Mouse (Mus musculus): ENCODE data around the gene Cept1. TPM values are rescaled to one million over a fixed set of nuclear protein-coding genes. Genes with fewer than 3 reads are reported as not detected.
"Not testable (repeated sequence)": the region's sequence is repeated elsewhere in the genome, so short reads cannot be mapped to it uniquely, and the experiment has no call there.

Cept1 gene
- total RNA-seq (2012; rRNA removed), result 46.2 and 55.3 TPM in 2 replicates

DNA sequence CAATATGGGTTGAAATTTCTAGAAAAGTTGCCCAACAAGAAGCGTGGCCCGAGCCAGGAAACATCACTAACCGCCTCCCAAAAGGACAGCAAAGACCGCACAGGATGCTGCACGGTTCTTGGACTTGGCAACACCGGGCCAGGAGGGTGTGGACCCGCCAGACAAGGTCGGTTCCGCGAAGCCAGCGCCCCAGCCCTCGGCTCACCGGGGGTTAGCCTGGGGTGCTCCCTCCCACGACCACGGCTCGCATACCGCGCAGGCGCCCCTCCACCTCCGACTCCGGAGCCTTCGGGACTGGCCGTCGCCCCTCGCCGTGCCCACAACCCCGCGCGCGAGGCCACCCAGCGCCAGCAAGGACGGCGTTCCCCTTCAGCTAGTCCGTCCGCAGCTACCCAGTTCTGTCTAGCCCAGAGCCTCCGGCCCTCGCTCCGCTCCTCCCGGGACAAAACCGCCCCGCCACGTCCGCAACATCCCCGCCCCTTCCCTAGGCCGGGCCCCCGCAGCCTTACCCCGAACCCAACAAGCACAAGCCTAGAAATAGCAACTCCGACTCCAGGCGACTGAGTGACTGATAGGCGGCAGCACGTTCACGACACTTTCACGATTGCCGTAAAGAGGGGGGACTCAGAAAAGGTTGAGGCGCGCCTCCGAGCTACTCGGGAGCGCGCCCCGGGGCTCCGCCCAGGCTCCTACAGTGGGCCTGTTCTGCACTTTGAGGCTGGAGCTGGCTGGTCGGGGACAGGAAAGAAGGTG, at the start of gene Cept1, which contains the start of gene Dram2:
Cept1 (minus strand) TSS at position 632 of the 753 bp plus-strand sequence.
Dram2 (plus strand) TSS at position 628 of the 753 bp plus-strand sequence.
- peak within 1 kb of the TSS; percentile 90 for H3K9ac ChIP-seq (ENCODE audit: insufficient read depth, low read depth, low read length, poor library complexity, severe bottlenecking)
- H3K9me3 ChIP-seq (ENCODE audit: control insufficient read depth, insufficient read depth, low read depth, low read length), result no peaks in the 10 kb centered on the region
- no peaks in the 10 kb centered on the region for H3K36me3 ChIP-seq (ENCODE audit: control insufficient read depth, insufficient read depth, low read length, poor library complexity, severe bottlenecking)
- H3K4me1 ChIP-seq (ENCODE audit: control insufficient read depth in 2 of 2, insufficient read depth in 2 of 2, low read length in 2 of 2, poor library complexity in 1 of 2), result peaks cover 0 to 2% of the 10 kb centered on the region in 2 experiments; a peak in 1 of 4 replicates
- no peak for TF ChIP-seq ZC3H11A (IDR thresholded peaks at IDR 0.05; ENCODE audit: borderline replicate concordance, low read depth, low read length)
- TF ChIP-seq ZNF384 (IDR thresholded peaks at IDR 0.05; ENCODE audit: low read depth, low read length), result no peak
- TF ChIP-seq HCFC1 (IDR thresholded peaks at IDR 0.05; ENCODE audit: borderline replicate concordance, insufficient read depth, low read length), result peak; percentile 16; the same call in 1 of the 2 replicates
- no peak for TF ChIP-seq MAFK (IDR thresholded peaks at IDR 0.05; ENCODE audit: insufficient read depth, low read depth, low read length)
- no peak for TF ChIP-seq CHD2 (IDR thresholded peaks at IDR 0.05; ENCODE audit: low read depth, low read length)
- DNase-seq (ENCODE audit: low read depth, low spot score), result peak; percentile 91
- peak within 1 kb of the TSS; percentile 83 for H3K27ac ChIP-seq (ENCODE audit: insufficient read depth, low read depth, low read length, poor library complexity, severe bottlenecking)
- in situ Hi-C loops (cut with MboI; ENCODE audit: low sequenced_read_pairs in 2 of 2, unreplicated experiment in 2 of 2), result no loop called here
- peak within 1 kb of the TSS; percentile 87 to 90 for H3K4me3 ChIP-seq (ENCODE audit: insufficient read depth in 1 of 2, low read depth in 1 of 2, low read length in 2 of 2, poor library complexity in 1 of 2, severe bottlenecking in 1 of 2)

DNA sequence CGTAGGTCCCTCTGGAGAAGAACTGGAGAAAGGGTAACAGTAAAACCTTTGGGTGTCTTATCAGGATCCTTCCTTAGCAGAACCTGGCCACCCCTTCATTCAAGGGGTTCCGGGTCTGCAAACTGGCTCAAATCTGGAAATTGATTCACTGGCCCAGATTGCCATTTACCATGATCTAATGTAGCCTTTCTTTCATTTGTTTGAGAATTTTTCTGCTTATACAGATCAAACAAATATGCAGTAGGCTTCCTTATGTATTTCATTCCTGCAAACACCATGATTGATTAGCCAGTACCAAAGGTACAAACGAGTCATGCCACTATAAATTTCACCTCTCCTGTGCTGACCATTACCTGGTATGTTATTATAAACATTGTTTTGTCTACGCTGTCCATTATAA, 46.0 kb upstream of the Cept1 start:
- DNase-seq (ENCODE audit: low read depth, low spot score); in situ Hi-C loops (cut with MboI; ENCODE audit: low sequenced_read_pairs in 2 of 2, unreplicated experiment in 2 of 2); H3K4me1 ChIP-seq (ENCODE audit: control insufficient read depth in 2 of 2, insufficient read depth in 2 of 2, low read length in 2 of 2, poor library complexity in 1 of 2); H3K36me3 ChIP-seq (ENCODE audit: control insufficient read depth, insufficient read depth, low read length, poor library complexity, severe bottlenecking); H3K4me3 ChIP-seq (ENCODE audit: insufficient read depth in 1 of 2, low read depth in 1 of 2, low read length in 2 of 2, poor library complexity in 1 of 2, severe bottlenecking in 1 of 2); H3K9me3 ChIP-seq (ENCODE audit: control insufficient read depth, insufficient read depth, low read depth, low read length); H3K9ac ChIP-seq (ENCODE audit: insufficient read depth, low read depth, low read length, poor library complexity, severe bottlenecking); H3K27ac ChIP-seq (ENCODE audit: insufficient read depth, low read depth, low read length, poor library complexity, severe bottlenecking): not testable (repeated sequence)

DNA sequence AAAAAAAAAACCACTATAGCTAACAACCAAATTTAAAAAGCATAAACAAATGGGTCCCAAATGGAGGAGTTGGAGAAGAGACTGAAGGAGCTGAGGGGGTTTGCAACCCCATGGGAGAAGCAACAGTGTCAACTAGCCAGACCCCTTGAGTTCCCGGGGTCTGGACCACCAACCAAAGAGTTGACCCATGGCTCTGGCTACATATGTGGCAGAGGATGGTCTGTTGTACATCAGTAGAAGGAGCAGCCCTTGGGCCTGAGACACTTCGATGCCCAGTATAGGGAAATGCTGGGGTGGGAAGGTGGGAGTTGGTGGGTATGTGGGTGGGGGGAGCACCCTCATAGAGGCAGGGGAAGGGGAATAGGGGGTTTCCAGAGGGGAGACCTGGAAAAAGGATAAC, 31.7 kb upstream of the Cept1 start:
- in situ Hi-C loops (cut with MboI; ENCODE audit: low sequenced_read_pairs in 2 of 2, unreplicated experiment in 2 of 2), result no loop called here
- Histone ChIP-seq H3K36me3 (ENCODE audit: control insufficient read depth, insufficient read depth, low read length, poor library complexity, severe bottlenecking) (no peaks in the 10 kb centered on the region), H3K9me3 (ENCODE audit: control insufficient read depth, insufficient read depth, low read depth, low read length) (no peaks in the 10 kb centered on the region), H3K4me3 (ENCODE audit: insufficient read depth in 1 of 2, low read depth in 1 of 2, low read length in 2 of 2, poor library complexity in 1 of 2, severe bottlenecking in 1 of 2) (no peak overlapping the region), H3K4me1 (ENCODE audit: control insufficient read depth in 2 of 2, insufficient read depth in 2 of 2, low read length in 2 of 2, poor library complexity in 1 of 2) (no peaks in the 10 kb centered on the region), H3K27ac (ENCODE audit: insufficient read depth, low read depth, low read length, poor library complexity, severe bottlenecking) (no peak overlapping the region), H3K9ac (ENCODE audit: insufficient read depth, low read depth, low read length, poor library complexity, severe bottlenecking) (no peak overlapping the region)
- DNase-seq (ENCODE audit: low read depth, low spot score), result no peak
- no peak for TF ChIP-seq ZNF384 (IDR thresholded peaks at IDR 0.05; ENCODE audit: low read depth, low read length)
- no peak for TF ChIP-seq MAFK (IDR thresholded peaks at IDR 0.05; ENCODE audit: insufficient read depth, low read depth, low read length)
- TF ChIP-seq HCFC1 (IDR thresholded peaks at IDR 0.05; ENCODE audit: borderline replicate concordance, insufficient read depth, low read length), result no peak

- H3K4me3 ChIP-seq (ENCODE audit: insufficient read depth in 1 of 2, low read depth in 1 of 2, low read length in 2 of 2, poor library complexity in 1 of 2, severe bottlenecking in 1 of 2), result no peak overlapping the region
- in situ Hi-C loops (cut with MboI; ENCODE audit: low sequenced_read_pairs in 2 of 2, unreplicated experiment in 2 of 2), result no loop called here
- TF ChIP-seq ZNF384 (IDR thresholded peaks at IDR 0.05; ENCODE audit: low read depth, low read length) (no peak), CHD2 (IDR thresholded peaks at IDR 0.05; ENCODE audit: low read depth, low read length) (no peak), HCFC1 (IDR thresholded peaks at IDR 0.05; ENCODE audit: borderline replicate concordance, insufficient read depth, low read length) (no peak), MAFK (IDR thresholded peaks at IDR 0.05; ENCODE audit: insufficient read depth, low read depth, low read length) (no peak), ZC3H11A (IDR thresholded peaks at IDR 0.05; ENCODE audit: borderline replicate concordance, low read depth, low read length) (no peak)
- H3K4me1 ChIP-seq (ENCODE audit: control insufficient read depth in 2 of 2, insufficient read depth in 2 of 2, low read length in 2 of 2, poor library complexity in 1 of 2), result no peaks in the 10 kb centered on the region
- no peaks in the 10 kb centered on the region for H3K9me3 ChIP-seq (ENCODE audit: control insufficient read depth, insufficient read depth, low read depth, low read length)
- H3K9ac ChIP-seq (ENCODE audit: insufficient read depth, low read depth, low read length, poor library complexity, severe bottlenecking), result no peak overlapping the region
- DNase-seq (ENCODE audit: low read depth, low spot score), result no peak
- H3K36me3 ChIP-seq (ENCODE audit: control insufficient read depth, insufficient read depth, low read length, poor library complexity, severe bottlenecking), result no peaks in the 10 kb centered on the region
- no peak overlapping the region for H3K27ac ChIP-seq (ENCODE audit: insufficient read depth, low read depth, low read length, poor library complexity, severe bottlenecking)
These were observed 25.6 kb upstream of the Cept1 start for GRCm38 (mm10) chr3:106573191-106573590.

DNA sequence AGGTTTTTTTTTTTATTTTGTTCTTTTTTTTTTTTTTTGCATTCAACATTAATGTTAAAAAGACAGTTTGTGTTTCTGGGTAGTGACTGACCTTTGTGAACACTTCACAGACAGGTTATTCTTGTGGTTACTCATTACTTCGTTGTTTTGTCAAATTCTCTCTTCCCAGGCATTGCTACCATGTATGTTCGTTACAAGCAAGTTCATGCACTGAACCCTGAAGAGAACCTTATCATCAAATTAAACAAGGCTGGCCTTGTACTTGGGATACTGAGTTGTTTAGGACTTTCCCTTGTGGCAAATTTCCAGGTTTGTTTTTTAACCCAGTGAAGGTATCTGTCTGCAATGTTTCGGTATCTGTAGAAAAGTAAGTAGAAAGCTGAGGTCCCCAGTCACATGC, 18.3 kb upstream of the Cept1 start:
- H3K36me3 ChIP-seq (ENCODE audit: control insufficient read depth, insufficient read depth, low read length, poor library complexity, severe bottlenecking), result no peaks in the 10 kb centered on the region
- in situ Hi-C loops (cut with MboI; ENCODE audit: low sequenced_read_pairs in 2 of 2, unreplicated experiment in 2 of 2), result no loop called here
- no peaks in the 10 kb centered on the region for H3K9me3 ChIP-seq (ENCODE audit: control insufficient read depth, insufficient read depth, low read depth, low read length)
- no peaks in the 10 kb centered on the region for H3K4me1 ChIP-seq (ENCODE audit: control insufficient read depth in 2 of 2, insufficient read depth in 2 of 2, low read length in 2 of 2, poor library complexity in 1 of 2)
- no peak overlapping the region for H3K9ac ChIP-seq (ENCODE audit: insufficient read depth, low read depth, low read length, poor library complexity, severe bottlenecking)
- TF ChIP-seq CHD2 (IDR thresholded peaks at IDR 0.05; ENCODE audit: low read depth, low read length) (no peak), ZC3H11A (IDR thresholded peaks at IDR 0.05; ENCODE audit: borderline replicate concordance, low read depth, low read length) (no peak), ZNF384 (IDR thresholded peaks at IDR 0.05; ENCODE audit: low read depth, low read length) (no peak), MAFK (IDR thresholded peaks at IDR 0.05; ENCODE audit: insufficient read depth, low read depth, low read length) (no peak), HCFC1 (IDR thresholded peaks at IDR 0.05; ENCODE audit: borderline replicate concordance, insufficient read depth, low read length) (no peak)
- no peak overlapping the region for H3K4me3 ChIP-seq (ENCODE audit: insufficient read depth in 1 of 2, low read depth in 1 of 2, low read length in 2 of 2, poor library complexity in 1 of 2, severe bottlenecking in 1 of 2)
- no peak overlapping the region for H3K27ac ChIP-seq (ENCODE audit: insufficient read depth, low read depth, low read length, poor library complexity, severe bottlenecking)
- DNase-seq (ENCODE audit: low read depth, low spot score), result no peak

Data from ES-E14 (cell line).